Mouse (Mus musculus) splenic B cell, adult 2 months (primary cell): ENCODE results near the gene Zdhhc13.

Experiments used
- DNase-seq: peaks from one replicate; pipeline ENCODE4 v3.0.0-alpha.2; 2011; ENCODE audit warnings: low read depth, low spot score
- H3K27me3 ChIP-seq: 2 replicates; pipeline ENCODE4 v1.6.1; 2012; ENCODE audit warnings: mild to moderate bottlenecking, low read length, moderate library complexity, mixed read lengths; ENCODE audit not compliant: control insufficient read depth, poor library complexity, insufficient read depth, severe bottlenecking
- H3K36me3 ChIP-seq: 2 replicates; pipeline ENCODE4 v1.6.1; 2012; ENCODE audit warnings: mild to moderate bottlenecking, low read length, moderate library complexity, mixed read lengths; ENCODE audit not compliant: control insufficient read depth, poor library complexity, insufficient read depth, severe bottlenecking

The Zdhhc13 gene

DNA sequence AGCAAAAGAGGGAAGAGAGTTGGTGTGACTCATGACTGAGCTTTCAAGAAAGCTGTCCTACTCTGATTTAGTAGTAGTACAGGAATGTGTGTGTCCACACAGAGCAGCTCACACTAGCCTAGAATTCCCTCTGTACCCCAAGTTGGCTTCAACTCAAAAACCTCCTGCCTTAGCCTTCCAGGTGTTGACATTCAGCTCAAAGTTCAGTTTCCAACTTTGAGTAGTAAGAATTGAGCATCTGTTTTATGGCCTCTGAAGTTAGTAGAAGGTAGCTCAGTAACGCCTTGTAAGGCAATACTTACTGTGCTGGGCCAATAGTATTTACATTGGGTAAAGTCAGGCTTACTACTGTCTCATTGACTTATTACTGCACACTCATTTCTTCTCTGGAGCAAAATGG, 24.8 kb downstream of the Zdhhc13 start:
- Histone ChIP-seq H3K36me3 (peaks cover 9% of the 10 kb centered on the region), H3K27me3 (no peaks in the 10 kb centered on the region)

DNA sequence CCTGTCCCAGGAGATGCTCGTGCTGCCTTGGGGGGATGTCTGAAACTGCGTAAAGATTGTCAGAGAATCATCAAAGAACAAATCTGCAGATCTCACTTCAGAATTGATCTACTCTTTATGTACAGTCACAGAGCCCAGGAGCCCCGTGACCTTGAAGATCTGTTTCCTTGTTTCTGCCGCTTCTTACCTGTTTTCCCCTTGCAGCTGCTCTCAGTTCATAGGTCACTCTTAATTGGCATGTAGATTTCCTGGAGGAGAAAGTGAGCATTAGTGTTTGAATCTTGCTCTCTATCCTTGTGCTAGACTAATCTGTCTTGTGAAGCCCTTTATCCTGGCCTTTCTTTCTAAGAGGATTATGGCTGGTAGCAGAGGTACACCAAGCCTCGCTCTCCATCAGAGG, 32.9 kb downstream of the Zdhhc13 start:
- Histone ChIP-seq H3K36me3 (peaks cover 27% of the 10 kb centered on the region), H3K27me3 (no peaks in the 10 kb centered on the region)
- DNase-seq: no peak

More for the DNA sequence above, 24.8 kb downstream of the Zdhhc13 start:
- DNase-seq: no peak

DNA sequence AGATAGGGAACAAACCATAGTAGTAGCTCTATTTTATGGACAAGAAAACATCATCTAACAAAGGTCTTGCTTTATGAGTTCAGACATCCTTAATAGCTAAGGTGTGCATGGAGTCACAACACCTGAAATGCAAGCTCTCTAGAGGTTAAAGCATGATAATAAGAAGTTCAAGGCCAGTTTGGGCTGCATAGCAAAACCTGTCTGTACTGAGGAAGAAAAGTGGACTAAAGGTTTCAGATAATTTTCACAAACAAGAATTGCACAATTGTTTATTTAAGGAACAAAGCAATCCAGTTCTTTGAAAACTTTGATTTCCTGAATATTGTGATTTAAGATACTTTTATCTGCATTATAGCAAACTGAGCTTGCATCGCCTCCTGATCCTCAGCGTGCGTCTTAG, 34.8 kb downstream of the Zdhhc13 start:
- DNase-seq: no peak
- Histone ChIP-seq H3K27me3 (no peaks in the 10 kb centered on the region), H3K36me3 (peaks cover 30% of the 10 kb centered on the region)

GRCm38 (mm10) chr7:48824671-48825070, 35.9 kb downstream of the Zdhhc13 start:
- no peak for DNase-seq
- Histone ChIP-seq H3K36me3 (peaks cover 27% of the 10 kb centered on the region), H3K27me3 (no peaks in the 10 kb centered on the region)

- Histone ChIP-seq H3K27me3 (no peaks in the 10 kb centered on the region), H3K36me3 (peaks cover 27% of the 10 kb centered on the region)
- no peak for DNase-seq
Measured at GRCm38 (mm10) chr7:48825170-48825569, 36.4 kb downstream of the Zdhhc13 start.

DNA sequence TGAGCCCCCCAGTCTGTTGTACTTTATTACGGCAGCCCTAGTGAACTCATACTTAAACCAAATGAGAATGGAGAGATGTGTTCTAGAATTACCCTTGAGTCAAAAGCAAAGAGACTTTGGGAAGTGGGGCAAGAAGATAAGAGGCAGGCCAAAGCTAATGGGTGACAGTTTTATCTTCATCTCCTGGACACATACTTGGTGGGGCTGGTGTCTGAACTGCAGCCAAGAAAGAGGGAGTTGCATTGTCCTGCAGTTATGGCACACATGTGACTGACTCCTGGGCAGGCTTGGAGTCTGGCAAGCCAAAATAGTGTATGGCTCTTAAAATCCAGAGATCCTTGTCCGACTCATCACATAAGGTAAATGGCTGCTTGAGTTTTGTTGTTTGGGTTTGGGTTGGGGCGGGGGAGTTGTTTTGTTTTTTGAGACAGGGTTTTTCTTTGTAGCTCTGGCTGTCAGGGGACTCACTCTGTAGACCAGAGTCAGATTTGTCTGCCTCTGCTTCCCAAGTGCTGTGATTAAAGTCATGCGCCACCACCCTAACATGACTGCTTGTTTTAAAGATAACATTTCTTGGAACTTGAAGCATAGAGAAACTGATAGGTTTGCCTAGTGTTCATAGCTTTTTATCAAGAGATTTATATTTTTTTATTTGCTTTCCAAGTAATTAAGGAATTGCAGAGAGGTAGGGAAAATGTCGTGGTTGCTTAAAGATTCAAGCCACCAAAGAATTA, 40.5 kb downstream of the Zdhhc13 start:
- H3K27me3 ChIP-seq: no peaks in the 10 kb centered on the region
- no peak for DNase-seq
- H3K36me3 ChIP-seq: peaks cover 16% of the 10 kb centered on the region

GRCm38 (mm10) chr7:48830395-48830794, 41.6 kb downstream of the Zdhhc13 start:
- H3K36me3 ChIP-seq: peaks cover 8% of the 10 kb centered on the region
- DNase-seq: no peak
- H3K27me3 ChIP-seq: no peaks in the 10 kb centered on the region

DNA sequence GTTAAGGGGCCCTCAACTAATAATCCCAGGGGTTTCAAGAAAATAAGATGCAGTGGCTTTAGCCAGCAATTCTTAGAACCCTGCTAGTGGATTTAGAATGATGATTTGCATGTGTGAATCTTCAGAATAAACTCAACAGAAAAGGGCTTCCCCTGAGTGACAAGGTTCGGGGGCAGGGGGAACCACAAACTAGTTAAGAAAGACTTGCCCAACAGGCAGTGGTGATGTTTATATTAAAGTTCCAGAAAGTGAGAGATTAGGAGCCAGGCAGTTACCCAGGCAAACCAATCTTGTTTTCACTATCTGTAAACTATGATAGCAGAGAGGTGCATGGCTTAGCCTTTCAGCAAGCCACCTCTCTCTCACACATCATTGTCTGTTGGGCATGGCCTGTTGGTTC, 43.9 kb downstream of the Zdhhc13 start:
- Histone ChIP-seq H3K27me3 (no peaks in the 10 kb centered on the region), H3K36me3 (0 out of 2 replicates have a peak, but pooled peaks cover under 1% of the 10 kb centered on the region)
- DNase-seq: no peak

DNA sequence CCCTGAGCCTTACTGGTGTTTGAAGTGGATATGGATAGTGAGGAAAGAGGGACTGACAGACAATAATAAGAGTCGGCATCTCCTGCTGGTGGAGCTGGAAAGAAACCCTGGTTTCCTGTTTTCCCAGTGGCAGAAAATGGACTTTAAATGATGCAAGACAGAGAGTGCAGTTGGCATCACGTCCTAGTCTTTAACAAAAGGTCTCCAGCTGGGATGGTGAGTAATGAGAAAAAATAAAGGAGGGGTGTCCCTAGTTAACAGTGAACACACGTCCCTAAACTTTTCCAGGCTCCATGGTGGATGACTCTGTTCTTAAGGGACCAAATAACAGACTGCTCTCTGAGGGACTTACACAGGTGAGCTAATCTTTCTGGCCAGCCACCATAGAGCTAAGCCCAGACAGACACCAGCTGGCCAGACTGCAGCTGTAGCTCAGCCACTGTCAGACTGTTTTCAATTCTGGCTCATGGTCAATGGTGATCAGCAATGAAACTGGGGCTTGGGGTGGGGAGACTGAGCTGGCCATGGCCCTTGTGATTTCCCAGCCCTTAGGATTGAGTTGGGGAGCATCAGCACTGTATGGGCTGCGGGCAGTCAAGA, 45.7 kb downstream of the Zdhhc13 start:
- H3K27me3 ChIP-seq: no peaks in the 10 kb centered on the region
- H3K36me3 ChIP-seq: no peaks in the 10 kb centered on the region
- DNase-seq: no peak

- no peak for DNase-seq
- Histone ChIP-seq H3K27me3 (no peaks in the 10 kb centered on the region), H3K36me3 (no peaks in the 10 kb centered on the region)
Measured at GRCm38 (mm10) chr7:48834989-48835626, 46.3 kb downstream of the Zdhhc13 start.

GRCm38 (mm10) chr7:48836949-48837348, 48.1 kb downstream of the Zdhhc13 start:
- Histone ChIP-seq H3K27me3 (no peaks in the 10 kb centered on the region), H3K36me3 (no peaks in the 10 kb centered on the region)
- peak; percentile 6 for DNase-seq

DNA sequence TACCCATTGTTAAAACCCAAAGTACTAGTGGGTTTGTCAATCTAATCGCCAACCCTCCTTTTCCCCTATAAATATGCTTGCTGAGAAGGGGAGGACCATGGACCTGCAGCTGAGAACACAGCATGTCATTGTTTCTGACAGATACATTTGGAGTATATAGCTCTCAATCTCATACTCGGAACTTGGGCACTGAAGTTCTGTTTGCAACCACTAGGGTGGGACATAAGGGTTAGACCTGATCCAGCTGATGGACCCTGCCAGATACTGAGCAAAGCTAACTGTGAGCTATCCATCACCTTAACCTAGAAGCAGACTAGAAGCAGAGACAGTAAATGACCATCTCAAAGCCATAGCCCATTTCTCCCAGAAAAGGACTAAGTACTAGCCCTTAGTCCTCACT, 49.6 kb downstream of the Zdhhc13 start:
- peak; percentile 14 for DNase-seq
- H3K27me3 ChIP-seq: no peaks in the 10 kb centered on the region
- no peaks in the 10 kb centered on the region for H3K36me3 ChIP-seq

- Histone ChIP-seq H3K36me3 (no peaks in the 10 kb centered on the region), H3K27me3 (no peaks in the 10 kb centered on the region; the same call in 1 of the 2 replicates)
- DNase-seq: no peak
Measured at GRCm38 (mm10) chr7:48840545-48840944, 51.7 kb downstream of the Zdhhc13 start.

DNA sequence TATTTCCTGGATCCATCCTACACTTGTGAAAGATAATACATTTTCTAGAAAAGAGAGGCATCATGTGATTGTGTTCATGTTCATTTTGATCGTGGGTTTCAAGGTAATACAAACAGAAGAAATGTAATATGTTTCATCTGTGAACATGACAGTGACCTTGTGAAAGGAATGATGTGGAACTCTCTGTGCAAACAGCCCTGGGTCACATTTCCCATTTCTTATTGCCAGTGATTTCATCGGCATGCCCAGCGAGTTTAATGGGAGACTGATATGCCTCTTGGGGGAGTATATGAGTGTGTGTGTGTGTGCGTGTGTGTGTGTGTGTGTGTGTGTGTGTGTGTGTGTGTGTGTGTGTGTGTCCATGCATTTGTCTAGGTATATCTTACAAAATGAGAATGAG, 52.7 kb downstream of the Zdhhc13 start:
- H3K27me3 ChIP-seq: no peaks in the 10 kb centered on the region; the same call in 1 of the 2 replicates
- DNase-seq: no peak
- no peaks in the 10 kb centered on the region for H3K36me3 ChIP-seq

DNA sequence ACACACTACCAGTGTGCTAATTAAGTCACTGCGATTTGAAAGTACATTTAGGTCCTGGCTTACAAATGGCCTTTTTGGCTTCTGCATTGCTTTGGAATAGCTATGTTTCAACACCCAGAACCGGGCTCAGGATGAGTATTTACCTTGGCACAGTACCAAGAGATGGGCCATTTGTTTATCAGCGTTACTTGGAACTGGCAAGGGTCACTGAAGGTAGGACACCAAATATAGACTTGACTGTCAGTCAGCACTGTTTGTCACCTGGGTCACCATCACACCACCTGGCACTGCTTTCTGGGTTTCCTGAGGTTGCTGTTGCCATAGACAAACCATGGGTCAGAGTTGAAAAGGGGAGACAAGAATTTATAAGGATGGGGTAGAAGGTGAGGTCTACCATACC, 53.5 kb downstream of the Zdhhc13 start:
- no peaks in the 10 kb centered on the region; the same call in 1 of the 2 replicates for H3K27me3 ChIP-seq

More for the DNA sequence above, 53.5 kb downstream of the Zdhhc13 start:
- H3K36me3 ChIP-seq: no peaks in the 10 kb centered on the region
- no peak for DNase-seq
